Mouse (Mus musculus) stomach, postnatal 0 days (tissue): ENCODE results near the gene Wdsub1.

ENCODE experiments used
- CTCF ChIP-seq: IDR thresholded peaks from 2 replicates; pipeline ENCODE4 v1.5.1; 2016; ENCODE audit warnings: antibody characterized with exemption, low read depth, mild to moderate bottlenecking, moderate library complexity
- EP300 ChIP-seq: optimal IDR thresholded peaks from 2 replicates; pipeline ENCODE3; 2016; ENCODE audit warnings: antibody characterized with exemption

- TF ChIP-seq CTCF (no peak), EP300 (no peak)
Observed at GRCm38 (mm10) chr2:59839755-59840154, 42.6 kb downstream of the Wdsub1 start.
